Mouse (Mus musculus) spleen, adult 10 weeks (tissue): ENCODE data around the gene Olfr319. TPM values are rescaled to one million over a fixed set of nuclear protein-coding genes. Genes with fewer than 3 reads are reported as not detected.

ENCODE experiments used
- polyA plus RNA-seq: library from polyadenylated mRNA; stranded (reverse); fragments of 350-450 nt; fragmentation: Illumina TruSeq; extraction: RNeasy Lipid Tissue Mini Kit (QIAGEN cat#74804); gene quantifications from one replicate; pipeline ENCODE4 v1.2.3, GENCODE M21; 2015; ENCODE audit warnings: low replicate concordance; ENCODE audit not compliant: insufficient read depth

Olfr319 gene
- not detected for polyA plus RNA-seq

GRCm38 (mm10) chr11:58698862-58699261, at the start of gene Olfr319:
Olfr319 (plus strand) TSS chr11:58699162.

GRCm38 (mm10) chr11:58658596-58658995, 40.4 kb upstream of the Olfr319 start, which contains the start of gene Olfr322:
Olfr322 (plus strand) TSS chr11:58658782.

GRCm38 (mm10) chr11:58680799-58681198, 18.2 kb upstream of the Olfr319 start, which contains the start of gene Olfr320:
Olfr320 (plus strand) TSS chr11:58681099.

GRCm38 (mm10) chr11:58723914-58724313, 25.0 kb downstream of the Olfr319 start, which contains the start of gene Olfr318:
Olfr318 (minus strand) TSS chr11:58724014.

GRCm38 (mm10) chr11:58738792-58739262, 39.9 kb downstream of the Olfr319 start, which contains the start of gene Olfr317:
Olfr317 (minus strand) TSS chr11:58739212.

GRCm38 (mm10) chr11:58752434-58752833, 53.5 kb downstream of the Olfr319 start, which contains the start of gene Olfr316:
Olfr316 (plus strand) TSS chr11:58752734.

Other genes with a start within 250 kb of the Olfr319 start
- not detected for gene Lypd9, start 246.2 kb upstream of the Olfr319 start, polyA plus RNA-seq
- not detected for gene Olfr30, start 236.9 kb upstream of the Olfr319 start, polyA plus RNA-seq
- gene Olfr332, start 206.6 kb upstream of the Olfr319 start, polyA plus RNA-seq = not detected
- not detected for gene Olfr331, start 196.6 kb upstream of the Olfr319 start, polyA plus RNA-seq
- not detected for gene Olfr330, start 164.3 kb upstream of the Olfr319 start, polyA plus RNA-seq
- gene Olfr329-ps, start 152.7 kb upstream of the Olfr319 start, polyA plus RNA-seq = 0.06 TPM
- not detected for gene Olfr328, start 143.5 kb upstream of the Olfr319 start, polyA plus RNA-seq
- gene Olfr224, start 128.6 kb upstream of the Olfr319 start, polyA plus RNA-seq = not detected
- not detected for gene Olfr325, start 121.4 kb upstream of the Olfr319 start, polyA plus RNA-seq
- not detected for gene Olfr324, start 104.0 kb upstream of the Olfr319 start, polyA plus RNA-seq
- gene 2210407C18Rik, start 83.1 kb upstream of the Olfr319 start, polyA plus RNA-seq = not detected
- not detected for gene Olfr323, start 68.7 kb upstream of the Olfr319 start, polyA plus RNA-seq
- gene Trim58, start 58.7 kb upstream of the Olfr319 start, polyA plus RNA-seq = 2.3 TPM
- not detected for gene Olfr322, start 40.4 kb upstream of the Olfr319 start, polyA plus RNA-seq
- gene Olfr320, start 18.1 kb upstream of the Olfr319 start, polyA plus RNA-seq = not detected
- gene Olfr318, start 24.9 kb downstream of the Olfr319 start, polyA plus RNA-seq = not detected
- gene Olfr317, start 40.0 kb downstream of the Olfr319 start, polyA plus RNA-seq = not detected
- gene Olfr316, start 53.6 kb downstream of the Olfr319 start, polyA plus RNA-seq = not detected
- gene Olfr315, start 74.0 kb downstream of the Olfr319 start, polyA plus RNA-seq = not detected
- not detected for gene Olfr314, start 83.8 kb downstream of the Olfr319 start, polyA plus RNA-seq
- gene Fam183b, start 102.8 kb downstream of the Olfr319 start, polyA plus RNA-seq = not detected
- gene Olfr313, start 115.8 kb downstream of the Olfr319 start, polyA plus RNA-seq = not detected
- not detected for gene Olfr312, start 130.1 kb downstream of the Olfr319 start, polyA plus RNA-seq
- gene Olfr311, start 140.1 kb downstream of the Olfr319 start, polyA plus RNA-seq = not detected
- gene Gm12258, start 148.0 kb downstream of the Olfr319 start, polyA plus RNA-seq = 16.5 TPM
- 10.1 TPM for gene 2810021J22Rik, start 168.1 kb downstream of the Olfr319 start, polyA plus RNA-seq
- 7.4 TPM for gene Zfp39, start 205.1 kb downstream of the Olfr319 start, polyA plus RNA-seq
- 10.0 TPM for gene Btnl10, start 218.7 kb downstream of the Olfr319 start, polyA plus RNA-seq
- gene Rnf187, start 239.8 kb downstream of the Olfr319 start, polyA plus RNA-seq = 68.8 TPM
- 1.5 TPM for gene Hist3h2ba, start 249.8 kb downstream of the Olfr319 start, polyA plus RNA-seq